Mouse (Mus musculus): ENCODE data around the gene Pacrg. TPM values are rescaled to one million over a fixed set of nuclear protein-coding genes. Genes with fewer than 3 reads are reported as not detected.

Pacrg gene
- polyA plus RNA-seq, 1 experiment from 2014 or later: 0.91 TPM

DNA sequence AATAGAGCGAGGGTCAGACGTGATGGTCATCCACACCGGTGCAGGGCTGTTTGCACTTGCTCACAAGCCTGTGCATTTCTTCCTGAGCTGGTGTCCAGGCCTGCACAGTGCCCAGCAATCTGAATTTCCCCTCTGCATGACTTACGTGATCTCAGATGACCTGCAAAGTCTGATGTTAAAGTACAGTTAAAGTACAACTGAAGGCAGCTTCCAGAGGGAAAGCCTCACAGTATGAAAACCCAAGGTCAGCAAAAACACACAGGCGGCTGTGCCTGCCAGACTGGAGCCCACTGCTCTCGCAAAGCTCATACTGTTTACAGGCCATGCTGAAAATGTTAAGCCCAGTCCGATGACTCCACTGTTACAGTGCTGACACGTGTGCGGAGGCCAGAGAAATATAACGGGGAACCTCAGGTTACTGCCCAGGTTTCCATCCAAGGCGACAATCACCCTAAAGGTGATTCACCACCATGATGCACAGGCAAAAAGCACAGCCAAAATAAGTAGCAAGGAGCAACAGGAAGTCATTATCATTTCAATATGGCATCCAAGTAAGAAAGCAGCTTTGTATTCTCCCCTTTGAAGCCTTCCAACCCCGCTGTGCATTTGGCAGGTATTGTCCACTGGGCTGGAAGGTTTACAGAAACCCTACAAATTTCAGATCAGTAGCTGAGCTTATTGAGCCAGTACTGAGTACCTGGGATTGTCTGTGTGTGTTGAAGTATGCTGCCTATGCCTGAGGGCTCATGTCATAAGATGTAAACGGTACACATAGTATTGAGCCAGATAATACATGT lies 213.6 kb downstream of the Pacrg start:
- no peak for DNase-seq (ENCODE audit: low spot score)

DNA sequence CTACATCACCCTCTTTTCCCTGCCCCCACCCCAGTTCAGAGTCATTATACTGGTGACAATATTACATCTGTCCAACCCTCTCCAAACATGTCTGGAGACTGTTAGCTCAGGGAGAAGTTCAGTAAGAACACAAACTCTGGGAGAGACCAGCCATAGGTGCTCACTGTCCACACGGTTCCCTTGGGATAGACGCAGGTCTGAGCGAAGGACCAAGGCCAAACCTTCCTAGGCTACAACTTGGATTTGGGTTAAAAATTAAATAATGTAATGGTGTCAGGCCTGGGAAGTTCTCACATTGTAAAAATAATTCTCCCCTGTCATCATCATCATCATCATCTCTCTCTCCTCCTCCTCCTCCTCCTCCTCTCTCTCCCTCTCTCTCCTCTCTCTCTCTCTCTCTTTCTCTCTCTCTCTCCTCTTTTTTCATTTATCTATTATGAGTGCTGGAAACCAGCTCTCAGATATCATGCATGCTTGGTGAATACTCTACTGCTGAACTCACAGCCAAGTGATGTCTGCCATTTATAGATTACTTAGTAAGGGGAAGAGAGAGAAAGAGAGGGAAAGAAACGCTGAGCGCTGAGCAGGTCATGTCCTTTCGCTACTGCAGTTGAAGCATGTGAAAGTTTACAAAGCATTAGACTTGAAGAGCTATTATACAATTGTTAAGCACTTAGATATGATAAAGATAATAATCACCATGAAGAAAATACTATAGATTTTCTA lies 215.2 kb downstream of the Pacrg start:
- no peak for DNase-seq (ENCODE audit: low spot score)

DNA sequence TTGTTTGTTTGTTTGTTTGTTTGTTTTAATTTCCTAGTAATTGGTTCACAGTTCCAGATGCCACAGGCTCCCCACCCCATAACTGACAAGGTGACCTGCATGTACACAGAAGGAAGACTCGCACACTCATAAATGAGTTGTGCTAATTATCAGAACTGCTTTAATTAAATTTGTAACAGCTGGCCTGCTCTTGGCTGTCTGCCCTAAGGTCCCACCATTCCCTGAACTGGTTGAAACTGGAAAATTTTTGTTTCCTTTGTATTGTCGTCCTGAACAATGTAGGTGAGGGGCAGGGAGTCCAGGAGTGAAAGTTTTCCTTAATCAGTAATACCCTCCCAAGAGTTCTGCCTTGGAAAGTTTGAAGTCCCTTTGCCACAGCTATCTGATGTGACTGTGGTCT lies 219.5 kb downstream of the Pacrg start:
- DNase-seq (ENCODE audit: low spot score): no peak

GRCm38 (mm10) chr17:10619881-10620280 lies 220.2 kb downstream of the Pacrg start:
- DNase-seq (ENCODE audit: low spot score): no peak

DNA sequence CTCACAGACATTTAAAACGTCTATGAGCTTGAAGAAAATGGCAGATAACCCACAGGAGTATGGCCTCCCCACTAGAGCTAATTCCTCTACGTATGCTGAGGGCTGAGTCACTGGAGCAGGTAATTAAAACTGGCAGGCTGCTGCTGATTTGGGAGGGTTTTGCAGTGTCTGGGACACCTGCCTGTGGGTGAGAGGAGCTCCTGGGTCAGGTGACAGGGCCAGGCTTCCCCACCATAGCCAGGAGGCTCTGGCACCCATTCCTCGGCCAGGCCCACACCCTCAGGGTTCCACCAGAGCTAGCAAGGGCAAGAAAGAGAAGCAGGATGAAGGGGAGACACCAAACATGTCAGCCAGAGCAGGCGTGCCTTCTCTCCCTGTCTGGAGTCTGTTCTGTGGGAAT lies 222.5 kb downstream of the Pacrg start:
- DNase-seq (ENCODE audit: low spot score): no peak

DNA sequence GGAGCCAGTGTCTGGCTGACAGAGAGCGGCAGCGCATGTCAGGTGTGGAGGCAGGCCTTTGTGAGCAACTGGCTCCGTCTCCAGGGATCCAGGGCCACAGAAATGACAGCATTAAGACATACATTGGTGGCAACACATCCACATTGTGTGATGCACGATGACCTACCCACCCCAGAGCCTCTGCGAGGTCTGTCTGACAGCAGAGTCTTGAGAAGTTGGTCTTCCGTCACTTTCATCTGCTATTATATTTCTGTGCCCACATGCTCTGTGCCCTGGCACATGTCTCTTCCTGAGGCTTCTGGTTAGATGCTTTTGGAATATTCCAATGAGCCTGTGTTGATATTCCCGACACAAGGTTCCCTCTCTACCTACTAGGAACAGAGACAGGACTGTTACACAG lies 224.5 kb downstream of the Pacrg start:
- no peak for DNase-seq (ENCODE audit: low spot score)

- DNase-seq (ENCODE audit: low spot score): no peak
These were observed 225.4 kb downstream of the Pacrg start for GRCm38 (mm10) chr17:10614696-10615095.

- no peak for DNase-seq (ENCODE audit: low spot score)
These were observed 228.5 kb downstream of the Pacrg start for GRCm38 (mm10) chr17:10611626-10612025.

DNA sequence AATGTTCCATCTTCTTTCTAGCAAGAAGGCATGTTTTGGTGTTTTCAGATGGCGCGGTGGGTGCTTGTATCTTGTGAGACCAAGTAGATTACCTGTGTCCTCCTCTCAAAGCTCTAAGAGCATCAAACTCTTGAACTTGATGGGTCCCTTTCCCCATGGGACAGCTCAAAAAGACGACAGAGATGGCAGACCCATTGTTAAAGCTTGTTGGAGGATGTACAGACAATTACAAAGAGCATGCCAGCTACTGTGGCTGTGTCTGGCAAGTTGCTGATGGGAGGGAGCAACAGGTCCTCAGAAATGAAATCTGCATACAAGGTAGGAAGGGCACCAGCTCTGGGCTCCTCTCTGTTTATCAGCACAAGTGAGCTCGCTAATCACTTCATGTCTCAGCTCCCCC lies 232.0 kb downstream of the Pacrg start:
- no peak for DNase-seq (ENCODE audit: low spot score)

DNA sequence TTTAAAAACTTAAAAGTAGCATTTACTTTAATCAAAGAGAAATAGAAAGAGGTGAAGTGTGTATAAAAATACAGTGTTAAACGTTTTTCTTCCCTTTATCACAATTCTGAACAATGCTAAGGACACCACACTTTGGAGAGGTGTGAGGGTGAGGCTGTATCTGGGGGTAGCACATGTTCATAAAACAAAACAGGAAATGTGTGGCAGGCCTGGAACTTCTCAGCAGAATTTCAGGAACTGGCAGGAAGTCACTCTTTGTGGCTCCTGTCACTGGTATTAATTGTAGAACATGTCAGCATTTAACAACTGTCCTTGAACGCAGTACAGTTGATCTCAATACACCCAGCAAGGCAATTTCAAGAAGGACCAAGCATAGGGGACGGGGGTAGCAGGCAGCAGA lies 234.0 kb downstream of the Pacrg start:
- DNase-seq (ENCODE audit: low spot score): no peak

DNA sequence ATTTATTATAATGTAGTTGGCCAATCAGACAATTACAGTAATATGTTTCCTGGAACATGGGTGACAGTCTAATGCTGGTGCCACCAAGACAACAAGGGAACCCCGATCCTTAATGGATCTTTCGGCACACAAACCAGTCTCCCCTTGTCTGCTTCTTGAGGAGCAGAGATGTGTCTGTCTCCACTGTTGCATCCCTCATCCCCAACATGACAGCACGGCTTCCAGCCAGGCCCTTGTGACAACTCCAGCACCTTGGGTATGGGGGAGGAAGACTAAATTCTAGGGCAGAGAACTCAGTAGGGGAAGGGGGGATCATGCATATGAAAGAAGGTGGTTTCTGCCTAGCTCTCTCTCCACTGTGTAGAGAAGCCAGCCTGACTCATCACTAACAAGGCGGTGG lies 242.4 kb downstream of the Pacrg start:
- no peak for DNase-seq (ENCODE audit: low spot score)

DNA sequence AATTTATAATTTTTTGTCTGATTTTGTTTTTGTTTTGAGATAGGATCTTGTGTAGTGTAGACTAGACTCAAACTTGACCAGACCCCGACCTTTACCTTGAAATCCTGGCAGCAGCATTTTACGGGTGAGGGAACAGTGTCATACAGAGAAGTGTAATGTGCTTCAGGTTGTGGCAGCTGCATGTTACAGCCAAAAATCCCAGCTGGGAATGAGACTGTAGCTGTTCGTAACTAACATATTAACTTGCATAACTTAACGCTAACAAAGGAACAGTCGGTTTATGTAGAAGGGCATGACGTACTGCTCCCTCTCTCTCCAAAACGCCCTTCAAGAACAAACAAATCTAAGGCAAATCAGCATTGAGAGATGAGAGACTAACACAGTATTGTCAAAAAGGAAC lies 250.5 kb downstream of the Pacrg start:
- DNase-seq (ENCODE audit: low spot score): no peak

GRCm38 (mm10) chr17:10588922-10589400 lies 251.2 kb downstream of the Pacrg start:
- DNase-seq (ENCODE audit: low spot score): no peak

DNA sequence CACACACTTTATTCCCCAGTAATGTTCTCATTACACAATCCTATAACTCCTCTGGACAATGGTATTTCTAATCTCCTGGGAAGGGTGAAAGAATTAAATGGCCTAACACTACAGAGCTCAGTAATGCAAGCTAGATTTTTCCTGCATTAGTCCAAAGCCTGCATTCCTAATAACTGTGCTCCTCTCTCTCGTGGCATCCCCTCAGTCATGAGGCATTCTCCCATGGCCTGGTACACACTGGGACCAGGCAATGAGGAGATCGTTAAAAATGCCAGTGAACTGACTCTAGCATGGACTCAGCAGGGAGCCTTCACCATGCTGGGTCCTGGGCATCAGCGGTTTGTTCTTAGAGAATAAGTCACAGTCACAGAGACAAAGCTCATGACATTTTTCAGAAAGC lies 256.8 kb downstream of the Pacrg start:
- no peak for DNase-seq (ENCODE audit: low spot score)

- no peak for DNase-seq (ENCODE audit: low spot score)
These were observed 264.8 kb downstream of the Pacrg start for GRCm38 (mm10) chr17:10575306-10575705.

DNA sequence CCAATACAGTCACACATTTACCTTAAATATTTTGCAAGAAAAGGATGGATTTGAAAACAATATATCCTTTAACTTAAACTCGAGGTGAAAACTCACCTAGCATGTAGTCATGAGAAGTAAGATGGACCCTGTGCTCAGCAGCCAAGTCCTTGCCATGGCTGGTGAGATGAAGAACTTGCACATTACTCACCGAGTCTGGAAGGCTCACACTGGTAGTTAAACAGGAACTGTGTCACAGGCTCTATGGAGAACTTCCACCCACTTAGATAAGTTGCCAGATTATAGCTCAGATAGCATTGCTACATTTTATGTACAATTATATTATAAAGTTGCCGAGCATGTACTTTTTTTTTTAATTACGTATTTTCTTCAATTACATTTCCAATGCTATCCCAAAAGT lies 267.7 kb downstream of the Pacrg start:
- DNase-seq (ENCODE audit: low spot score): no peak

- no peak for DNase-seq (ENCODE audit: low spot score)
These were observed 270.8 kb downstream of the Pacrg start for GRCm38 (mm10) chr17:10569270-10569669.

- no peak for DNase-seq (ENCODE audit: low spot score)
These were observed 272.7 kb downstream of the Pacrg start for GRCm38 (mm10) chr17:10567411-10567810.

- no peak for DNase-seq (ENCODE audit: low spot score)
These were observed 275.9 kb downstream of the Pacrg start for GRCm38 (mm10) chr17:10564191-10564590.

- DNase-seq (ENCODE audit: low spot score): no peak
These were observed 277.2 kb downstream of the Pacrg start for GRCm38 (mm10) chr17:10562871-10563270.

DNA sequence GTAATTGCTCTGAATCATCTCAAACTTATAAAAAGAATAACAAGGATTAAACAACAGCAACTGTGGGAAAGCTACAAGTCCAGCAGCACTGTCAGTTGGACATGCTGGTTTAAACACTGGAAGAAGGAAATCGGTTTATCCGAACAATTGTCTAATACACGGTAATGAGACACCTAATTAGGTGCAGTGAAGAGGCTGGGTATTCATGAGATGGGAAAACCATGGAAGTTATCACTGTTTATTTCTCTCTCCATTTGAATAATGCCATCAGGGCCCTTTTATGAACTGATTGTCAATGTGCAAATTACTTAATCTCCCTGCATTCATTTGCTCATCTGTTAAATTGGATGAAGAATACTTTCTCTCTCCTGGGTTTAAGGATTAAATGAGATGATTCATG lies 280.1 kb downstream of the Pacrg start:
- DNase-seq (ENCODE audit: low spot score): no peak

DNA sequence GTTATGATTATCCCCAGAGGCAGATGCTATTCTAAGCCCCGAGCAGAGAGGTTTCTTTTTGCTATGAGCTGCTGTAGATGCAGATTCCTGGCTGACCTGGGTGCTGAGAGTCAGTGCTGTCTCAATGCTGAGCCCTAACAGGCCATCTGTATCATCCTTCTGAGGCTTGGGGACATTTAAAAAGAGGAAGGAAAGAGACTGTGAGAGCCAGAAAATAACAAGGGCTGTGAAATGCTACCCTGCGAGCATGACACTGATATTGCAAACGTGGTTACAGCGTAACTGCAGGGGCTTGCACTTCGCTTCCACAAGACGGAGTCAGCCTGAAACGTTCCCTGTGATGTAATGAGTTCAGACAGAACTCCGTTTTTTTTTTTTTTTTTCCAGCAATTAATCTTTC lies 281.4 kb downstream of the Pacrg start:
- DNase-seq (ENCODE audit: low spot score): no peak
